Mouse (Mus musculus) kidney, adult 11 months (tissue): ENCODE measurements at regions not wholly inside any gene's neighbourhood (a gene's known extent, or its start where the extent isn't known, plus 50 kb on each side); places are given as distances from the start of the nearest gene placed in this dataset.

Experiments
- DNase-seq: peaks from one replicate; pipeline ENCODE4 v3.0.0; 2022

DNA sequence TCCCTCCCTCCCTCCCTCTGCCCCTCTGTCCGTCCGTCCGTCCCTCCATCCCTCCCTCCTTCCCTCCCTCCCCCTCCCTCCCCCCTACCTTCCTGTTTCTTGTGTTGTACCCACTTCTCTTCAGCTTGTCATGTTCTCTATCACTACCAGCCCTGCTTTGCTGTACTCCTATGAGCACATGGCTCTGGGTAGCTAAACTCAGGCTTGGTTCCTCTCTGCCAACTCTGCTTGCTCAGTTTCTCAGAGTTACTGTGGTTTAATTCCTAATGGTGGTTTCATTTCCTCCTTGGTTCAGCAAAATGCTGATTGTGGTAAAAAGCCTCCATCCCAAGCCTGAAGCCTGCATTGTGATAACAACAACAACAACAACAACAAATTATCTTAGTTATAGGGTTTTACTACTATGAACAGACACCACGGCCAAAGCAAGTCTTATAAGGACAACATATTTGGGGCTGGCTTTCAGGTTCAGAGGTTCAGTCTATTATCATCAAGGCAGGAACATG lies 279.5 kb upstream of the Zfp703 start:
- no peak for DNase-seq

DNA sequence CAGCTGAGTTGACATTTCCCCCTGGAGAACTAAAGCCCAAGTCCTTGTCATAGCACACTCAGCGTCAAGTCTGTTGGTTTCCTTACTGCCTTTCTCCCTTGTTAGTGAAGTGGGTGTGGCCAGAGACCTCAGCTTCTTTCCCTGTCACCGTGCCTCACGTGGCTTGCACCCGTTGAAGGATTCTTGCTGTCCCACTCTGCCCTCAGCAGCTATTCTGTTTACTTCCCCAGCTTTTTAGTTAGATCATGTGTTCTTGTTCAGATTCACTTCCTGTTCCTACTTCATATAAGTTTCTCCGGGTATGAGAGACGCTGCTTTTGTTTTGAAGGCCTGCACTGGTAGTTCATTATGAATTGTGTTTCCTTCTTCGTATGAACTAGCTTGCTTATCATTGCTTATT lies 278.5 kb upstream of the Zfp703 start:
- DNase-seq = peak; percentile 9

DNA sequence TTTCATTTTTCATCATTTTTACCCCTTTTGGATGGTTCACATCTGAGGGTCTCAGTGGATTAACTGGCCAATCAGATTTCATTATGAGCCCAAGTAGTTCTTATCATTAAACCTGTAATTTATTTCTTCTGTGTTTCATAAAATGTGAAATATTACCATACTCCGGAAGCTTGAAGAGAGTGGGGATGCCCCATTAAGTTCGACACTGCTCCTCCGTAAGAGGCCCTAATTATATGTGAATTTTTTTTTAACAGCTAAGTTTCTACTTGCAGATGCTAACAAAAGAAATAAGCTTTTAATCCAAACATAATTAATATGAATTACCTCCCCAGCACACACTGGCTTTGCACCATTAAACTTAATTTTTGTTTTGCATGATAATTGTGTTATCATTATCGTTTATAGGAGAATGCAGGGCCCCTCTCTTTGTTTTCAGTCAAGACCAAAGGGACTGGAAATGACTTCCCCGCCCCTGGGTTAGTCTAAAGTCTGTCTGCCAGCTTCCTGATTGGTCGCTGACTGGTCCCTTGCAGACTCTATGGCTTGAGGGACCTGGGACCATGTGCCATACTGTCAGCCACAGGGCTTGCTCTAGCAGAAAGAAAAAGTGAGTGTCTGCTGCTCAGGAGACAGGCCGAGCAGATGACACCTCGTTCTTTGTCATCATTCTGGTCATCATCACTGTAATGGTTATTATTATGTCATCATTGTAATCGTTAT lies 270.9 kb upstream of the Zfp703 start:
- no peak for DNase-seq

DNA sequence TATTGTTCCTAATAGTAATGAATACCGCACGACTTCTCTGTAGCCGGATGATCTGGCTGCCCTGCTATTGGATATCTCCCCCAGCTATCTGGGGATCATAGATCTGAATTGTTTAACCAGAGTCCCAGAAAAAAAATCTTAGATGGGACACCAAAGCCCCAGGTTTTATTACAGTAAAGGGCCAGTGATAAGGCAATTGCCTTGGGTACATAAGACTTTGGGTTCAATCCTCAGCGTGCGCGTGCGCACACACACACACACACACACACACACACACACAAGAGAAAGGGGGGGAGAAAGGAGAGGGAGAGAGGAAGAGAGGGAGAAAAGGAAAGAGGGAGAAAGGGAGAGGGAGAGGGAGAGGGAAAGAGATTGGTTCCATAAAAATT lies 270.4 kb upstream of the Zfp703 start:
- no peak for DNase-seq

DNA sequence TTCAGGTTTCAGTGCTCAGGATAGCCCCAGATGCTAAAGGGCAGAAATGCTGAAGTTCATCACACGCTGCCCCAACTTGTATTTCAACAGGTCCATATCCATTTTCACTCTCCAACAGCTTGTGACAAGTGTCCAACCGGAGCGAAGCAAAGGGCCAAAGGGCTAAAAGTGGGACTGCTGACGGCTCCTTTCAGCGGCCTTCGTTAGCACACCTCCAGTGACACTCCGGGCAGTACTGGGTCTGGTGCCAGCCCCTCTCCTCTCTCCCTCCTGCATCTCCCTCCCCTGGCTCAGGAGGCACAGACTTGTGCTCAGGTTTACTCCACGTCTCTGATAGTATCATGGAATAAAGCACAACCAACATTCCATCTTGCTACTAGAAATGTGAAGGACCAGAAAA lies 263.3 kb upstream of the Zfp703 start:
- peak; percentile 4 for DNase-seq

DNA sequence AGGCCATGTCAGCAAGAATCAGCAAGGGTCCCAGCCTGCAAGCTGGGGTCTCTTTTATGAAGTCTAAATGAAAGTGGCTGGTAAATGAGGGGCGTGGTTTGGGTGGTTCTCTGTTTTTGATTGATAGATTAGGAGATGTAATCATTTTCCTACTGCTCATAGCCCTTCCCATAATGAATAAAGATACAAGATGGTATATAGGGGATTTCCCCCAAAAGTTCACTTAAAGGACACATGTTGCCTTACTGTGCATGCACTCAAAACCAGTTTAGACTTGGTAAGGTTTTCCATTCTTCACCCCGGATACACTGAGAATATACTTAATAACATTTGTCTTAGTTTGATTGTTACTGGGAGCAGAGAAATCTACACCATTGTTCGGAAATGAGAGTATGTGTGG lies 262.4 kb upstream of the Zfp703 start:
- DNase-seq = no peak

DNA sequence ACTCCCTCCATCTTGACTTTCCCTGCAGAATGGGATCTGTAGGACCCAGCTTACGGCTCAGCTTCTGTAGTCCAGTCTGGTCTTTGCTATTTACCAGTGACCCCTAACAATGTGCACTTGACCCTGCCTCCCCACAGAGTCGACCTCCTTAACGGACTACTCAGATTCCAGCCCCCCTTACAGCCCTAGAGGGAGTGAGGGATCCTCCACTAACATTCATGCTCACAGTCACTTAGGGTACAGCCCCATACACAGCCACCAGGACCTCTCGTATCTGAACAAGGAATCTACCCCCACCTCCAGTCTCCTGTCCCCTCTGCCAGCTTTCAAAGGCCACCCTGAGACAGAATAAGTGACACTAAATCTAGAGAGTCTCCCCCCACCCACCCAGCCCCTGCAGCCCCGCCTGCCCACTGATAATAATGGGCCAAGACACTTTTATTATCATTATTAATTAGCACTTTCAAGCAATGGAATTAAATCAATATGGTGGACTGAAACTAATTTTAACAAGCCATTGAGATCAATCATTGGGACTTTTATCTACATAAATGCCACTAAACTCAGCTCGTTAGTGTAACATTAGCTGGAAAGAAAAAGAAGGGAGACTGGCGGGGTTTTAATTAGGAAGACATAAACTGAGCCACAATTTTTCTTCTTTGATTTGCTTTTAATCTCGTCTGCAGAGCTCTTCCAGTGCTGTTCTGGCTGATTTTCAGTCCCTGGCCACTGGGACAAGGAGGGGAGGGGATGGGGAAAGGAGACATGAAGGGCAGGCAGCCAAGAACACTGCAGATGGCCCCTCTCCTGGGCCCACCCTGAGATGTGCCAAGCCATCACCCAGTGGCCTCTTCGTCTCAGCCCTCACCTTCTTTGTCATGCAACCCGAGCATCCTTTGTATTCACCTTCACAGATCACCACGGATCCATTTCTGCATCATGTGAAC lies 258.4 kb upstream of the Zfp703 start:
- DNase-seq = no peak

DNA sequence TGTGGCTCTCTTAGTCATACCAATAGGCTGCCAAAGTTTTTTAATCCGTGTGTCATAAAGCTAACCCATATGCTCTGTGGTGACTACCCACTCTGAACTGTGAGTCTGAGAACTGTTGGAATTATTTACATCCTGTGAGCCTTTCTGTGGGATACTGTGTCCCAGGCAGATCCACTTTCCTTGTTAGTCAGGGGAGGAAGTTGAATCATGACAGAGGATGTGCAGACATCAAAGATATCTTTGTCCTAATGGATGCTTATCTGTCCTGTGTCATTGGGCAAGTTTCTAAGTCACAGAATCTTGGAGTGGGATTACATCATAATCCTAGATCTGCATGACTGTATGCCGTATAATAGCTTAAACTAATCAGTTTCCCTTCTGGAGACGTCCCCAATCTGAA lies 254.4 kb upstream of the Zfp703 start:
- DNase-seq = no peak

DNA sequence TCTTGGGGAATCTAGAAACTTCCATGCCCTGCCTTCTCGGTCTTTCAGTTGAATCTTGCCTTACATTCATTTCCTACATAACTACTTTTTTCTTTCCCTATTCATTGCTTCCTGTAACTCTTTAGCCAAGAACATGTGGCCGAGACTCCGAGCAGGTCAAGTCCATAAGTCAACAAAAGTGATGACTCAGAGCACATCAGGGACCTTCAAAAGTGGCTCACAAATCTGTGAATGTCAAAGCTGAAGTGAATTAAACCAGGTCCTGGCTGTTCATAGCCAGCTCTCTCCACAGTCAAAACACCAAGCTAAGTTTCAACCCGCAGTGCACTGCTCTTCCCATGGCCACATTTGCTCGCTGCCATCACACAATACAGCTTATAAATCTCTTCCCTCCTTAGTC lies 252.5 kb upstream of the Zfp703 start:
- DNase-seq = no peak

DNA sequence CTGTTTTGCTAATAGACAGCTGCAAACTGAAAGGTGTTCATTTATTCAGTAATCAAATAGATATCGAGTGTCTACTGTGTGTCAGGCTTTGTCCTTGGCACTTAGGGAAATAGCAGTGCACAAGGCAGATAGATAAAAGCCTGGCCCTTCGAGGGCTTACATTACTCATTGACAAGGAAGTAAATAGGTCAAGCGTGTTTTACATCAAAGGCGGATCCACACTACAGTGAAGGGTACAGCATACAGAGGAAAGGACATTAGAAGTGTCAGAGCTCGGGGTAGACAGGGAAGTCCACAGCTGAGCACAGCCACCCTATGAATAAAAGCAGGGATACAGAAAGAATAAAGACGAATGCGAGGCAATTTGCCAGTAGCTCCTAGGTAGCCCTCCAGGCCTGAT lies 251.6 kb upstream of the Zfp703 start:
- no peak for DNase-seq

DNA sequence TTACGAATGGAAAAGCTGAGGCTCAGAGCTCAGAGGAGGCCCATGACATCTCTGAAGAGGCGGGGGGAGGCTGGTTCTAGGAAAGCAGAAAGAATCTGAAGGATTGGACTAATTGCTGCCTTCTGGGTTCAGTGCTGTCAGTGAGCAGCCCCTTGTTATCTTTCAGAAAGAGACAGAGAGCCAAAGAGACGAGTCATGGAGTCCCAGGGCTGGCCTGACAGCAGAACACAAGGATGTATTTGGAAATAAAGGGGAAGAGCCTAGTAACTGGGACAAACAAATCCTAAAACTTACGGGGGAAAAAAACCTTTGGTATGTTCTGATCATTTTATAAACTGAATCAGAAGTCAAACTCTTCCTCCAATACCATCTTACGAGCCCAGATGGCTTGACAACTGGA lies 247.8 kb upstream of the Zfp703 start:
- DNase-seq = no peak

DNA sequence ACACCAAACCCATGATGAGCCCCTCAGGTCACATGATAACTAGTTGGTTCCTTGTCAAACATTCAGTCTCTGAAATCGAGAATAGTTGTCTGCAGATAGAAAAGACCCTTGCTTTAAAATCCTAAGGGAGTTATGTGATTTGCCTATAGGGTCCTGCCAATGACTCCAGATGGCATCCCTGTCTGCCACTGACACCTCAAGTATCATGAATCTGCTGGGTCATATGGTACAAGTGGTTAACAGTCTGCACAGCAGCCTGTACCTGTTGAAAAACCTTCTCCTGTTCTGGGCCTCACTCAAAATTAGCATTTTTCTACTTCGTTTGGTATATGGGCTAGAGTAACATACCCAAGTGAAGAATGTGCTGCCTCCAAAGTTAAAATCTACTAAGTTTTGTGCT lies 246.0 kb upstream of the Zfp703 start:
- no peak for DNase-seq

DNA sequence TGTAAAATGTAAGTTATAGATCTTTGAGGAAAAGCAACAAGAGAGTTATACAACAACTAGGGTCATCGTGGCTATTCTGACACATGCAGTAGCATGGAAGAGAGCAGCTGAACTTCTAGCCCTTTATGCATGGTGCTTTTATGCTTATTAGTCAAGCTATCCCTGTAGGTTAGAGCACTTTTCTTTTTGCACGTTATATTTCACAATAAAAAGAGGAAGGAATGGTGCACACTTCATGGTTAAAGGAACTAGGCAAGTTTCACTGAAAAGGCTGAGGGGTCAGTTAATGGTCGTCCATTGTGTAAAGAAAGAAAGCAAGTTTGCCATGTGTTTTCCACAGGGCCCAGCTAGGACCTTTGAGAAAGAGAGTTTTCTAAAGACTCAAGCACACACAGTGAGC lies 232.7 kb upstream of the Zfp703 start:
- no peak for DNase-seq

DNA sequence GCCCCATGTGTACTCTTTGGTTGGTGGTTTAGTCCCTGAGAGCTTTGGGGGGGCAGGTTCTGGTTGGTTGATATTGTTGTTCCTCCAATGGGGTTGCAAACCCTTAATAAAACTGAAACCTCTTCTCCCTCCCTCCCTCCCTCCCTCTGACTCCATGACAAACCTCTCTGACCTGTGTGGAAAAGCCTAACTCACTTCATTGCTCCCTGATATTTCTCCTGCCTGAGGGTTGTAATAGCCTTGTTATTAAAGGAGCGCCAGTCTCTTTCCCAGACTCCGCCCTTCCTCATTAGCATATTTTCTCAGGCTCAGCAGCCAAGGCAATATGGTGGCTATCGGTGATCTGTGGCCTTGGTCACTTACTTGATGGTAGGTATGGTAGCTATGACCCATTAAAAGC lies 230.3 kb upstream of the Zfp703 start:
- no peak for DNase-seq

DNA sequence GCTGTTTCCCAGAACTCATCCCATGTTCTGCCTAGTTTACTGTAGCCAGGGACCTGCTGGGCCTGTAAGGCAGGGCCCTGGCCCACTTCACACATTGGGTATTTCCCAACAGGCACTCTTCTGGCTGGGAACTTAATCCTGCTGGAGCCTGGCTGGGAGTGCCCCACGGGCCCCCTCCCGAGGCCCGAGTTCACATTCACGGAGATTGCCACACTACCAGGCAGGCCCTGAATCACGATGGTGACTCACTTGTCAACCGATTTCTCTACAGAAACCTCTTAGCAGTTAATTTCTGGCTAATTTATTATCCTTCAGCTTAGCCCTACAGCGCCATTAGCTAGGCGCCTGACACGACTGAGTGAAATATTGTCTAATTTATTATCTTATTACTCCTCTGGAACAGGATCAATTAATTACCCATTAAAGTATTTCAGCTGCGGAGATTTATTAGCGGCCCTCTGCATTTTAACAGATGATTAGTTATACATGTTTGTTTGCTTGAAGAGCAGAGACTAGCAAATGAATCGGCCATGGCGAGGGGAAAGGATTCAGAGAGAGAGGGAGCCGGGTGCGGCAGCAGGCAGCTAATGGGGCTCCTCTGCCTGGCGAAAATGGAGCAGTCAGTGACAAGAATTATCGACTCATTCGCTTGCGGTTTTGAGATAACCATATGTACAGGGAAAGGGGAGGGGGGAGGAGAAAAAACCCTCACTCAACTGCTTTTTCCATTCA lies 229.7 kb upstream of the Zfp703 start:
- peak; percentile 3 for DNase-seq

DNA sequence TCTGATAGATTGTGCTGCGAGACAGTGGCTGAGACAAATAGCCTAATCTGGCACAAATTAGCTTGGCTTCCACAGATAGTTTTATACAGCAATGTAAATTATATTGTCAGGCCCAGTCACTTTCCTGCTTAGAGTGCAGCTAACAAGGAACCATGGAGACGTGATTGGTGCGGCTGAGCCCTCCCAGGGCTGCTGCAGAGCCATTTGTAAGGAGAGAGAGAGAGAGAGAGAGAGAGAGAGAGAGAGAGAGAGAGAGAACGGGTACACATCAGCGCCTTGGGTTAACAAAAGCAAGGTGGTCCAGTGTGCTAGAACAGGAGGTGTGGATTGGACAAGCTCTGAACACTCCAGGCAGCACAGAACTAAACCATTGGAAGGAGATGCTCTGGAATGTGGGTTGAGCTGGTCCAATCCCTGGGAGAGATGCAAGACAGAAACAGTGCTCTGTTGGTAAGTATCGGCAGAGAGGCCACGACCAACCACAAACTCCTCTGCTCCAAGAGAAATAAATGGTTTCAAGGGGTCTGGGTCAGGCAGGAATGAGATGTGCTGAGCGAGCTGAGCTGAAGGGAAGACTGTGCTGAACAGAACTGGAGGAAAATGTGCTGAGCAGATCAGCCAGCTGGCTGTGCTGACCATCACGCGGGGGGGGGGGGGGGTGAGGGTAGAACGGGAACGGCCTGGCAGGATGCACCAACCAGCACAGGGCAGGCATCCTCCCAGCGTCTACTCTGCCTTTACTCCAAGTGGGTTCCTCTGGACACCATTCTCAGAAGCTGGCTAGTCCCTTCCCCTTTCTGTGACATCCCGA lies 228.8 kb upstream of the Zfp703 start:
- DNase-seq = no peak

DNA sequence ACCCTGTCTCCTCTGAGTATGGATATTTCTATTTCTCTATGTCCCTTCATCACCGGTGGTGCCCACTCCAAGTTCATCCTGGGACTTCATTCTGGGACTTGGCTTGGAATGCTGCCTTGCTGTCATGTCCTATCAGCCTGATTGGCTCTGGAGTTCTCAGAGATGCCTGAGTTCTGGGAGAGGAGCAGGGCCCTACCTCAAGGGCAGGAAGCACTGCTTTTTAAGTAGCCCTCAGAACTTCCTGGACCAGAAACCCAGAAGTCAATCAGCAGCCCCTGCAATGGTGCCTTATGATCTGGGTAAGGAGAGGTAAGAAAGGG lies 228.2 kb upstream of the Zfp703 start:
- no peak for DNase-seq

DNA sequence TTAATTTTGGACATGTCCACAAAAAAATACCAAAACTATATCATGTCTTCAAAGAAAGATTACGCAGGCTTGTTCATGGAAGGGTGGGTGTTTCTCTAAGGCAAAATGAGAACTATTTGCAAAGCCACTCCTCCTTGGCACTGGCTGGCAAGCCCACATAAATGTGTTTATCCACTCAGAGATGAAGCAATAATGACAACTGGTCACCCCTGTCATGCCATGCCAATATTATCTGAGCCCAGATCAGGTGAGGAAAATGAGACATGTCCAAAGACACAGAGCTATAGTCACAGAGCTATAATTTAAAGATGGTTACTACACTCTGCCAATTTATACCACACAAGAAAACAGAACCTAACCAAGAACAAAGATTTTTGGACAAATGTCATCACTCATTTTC lies 227.0 kb upstream of the Zfp703 start:
- DNase-seq = no peak

DNA sequence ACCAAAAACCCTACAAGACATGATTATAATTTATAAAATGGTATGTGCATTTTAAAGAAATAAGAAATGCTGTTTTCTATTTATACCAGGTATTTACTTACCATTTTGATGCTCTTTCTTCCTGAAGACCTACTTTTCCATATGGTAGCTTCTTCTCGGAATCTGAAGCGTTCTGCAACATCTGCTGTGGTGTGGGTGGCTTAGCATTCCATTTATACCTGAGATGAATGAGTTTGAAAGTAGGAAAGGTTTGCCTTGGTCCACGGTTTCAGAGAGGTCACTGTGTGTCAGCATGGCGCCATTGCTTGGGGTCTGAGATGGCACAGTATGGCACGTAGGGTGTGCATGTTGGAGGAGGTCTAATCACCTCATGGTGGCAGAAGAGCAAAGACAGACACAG lies 225.5 kb upstream of the Zfp703 start:
- no peak for DNase-seq

DNA sequence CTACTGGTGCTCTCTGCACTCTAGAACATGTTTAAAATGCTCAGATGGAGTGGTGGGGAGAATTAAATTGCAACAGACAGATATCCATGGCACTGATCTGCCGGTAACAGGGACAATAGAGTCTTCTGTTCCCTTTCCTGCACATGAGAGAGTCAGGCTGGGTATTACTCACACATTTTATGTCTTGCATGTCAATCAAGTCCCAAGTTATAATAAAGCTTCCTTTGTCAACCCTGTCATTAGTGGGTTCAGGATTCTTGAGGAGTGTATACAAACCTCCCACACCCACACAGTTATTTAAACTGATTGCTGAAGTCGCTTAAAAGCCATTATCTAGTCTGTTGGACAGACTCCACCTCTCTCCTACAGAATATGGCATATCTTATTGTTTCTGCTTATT lies 220.7 kb upstream of the Zfp703 start:
- DNase-seq = no peak

DNA sequence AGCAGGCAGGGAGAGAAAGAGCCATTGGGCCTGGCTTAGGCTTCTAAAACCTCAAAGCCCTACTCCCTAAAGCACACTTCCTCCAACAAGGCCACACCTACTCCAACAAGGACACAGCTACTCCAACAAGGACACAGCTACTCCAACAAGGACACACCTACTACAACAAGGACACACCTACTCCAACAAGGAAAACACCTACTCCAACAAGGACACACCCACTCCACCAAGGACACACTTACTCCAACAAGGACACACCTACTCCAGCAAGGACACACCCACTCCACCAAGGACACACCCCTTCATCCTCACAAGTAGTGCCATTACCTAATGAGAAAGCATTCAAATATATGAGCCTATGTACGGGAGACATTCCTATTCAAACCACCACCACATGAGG lies 216.4 kb upstream of the Zfp703 start:
- DNase-seq = no peak

DNA sequence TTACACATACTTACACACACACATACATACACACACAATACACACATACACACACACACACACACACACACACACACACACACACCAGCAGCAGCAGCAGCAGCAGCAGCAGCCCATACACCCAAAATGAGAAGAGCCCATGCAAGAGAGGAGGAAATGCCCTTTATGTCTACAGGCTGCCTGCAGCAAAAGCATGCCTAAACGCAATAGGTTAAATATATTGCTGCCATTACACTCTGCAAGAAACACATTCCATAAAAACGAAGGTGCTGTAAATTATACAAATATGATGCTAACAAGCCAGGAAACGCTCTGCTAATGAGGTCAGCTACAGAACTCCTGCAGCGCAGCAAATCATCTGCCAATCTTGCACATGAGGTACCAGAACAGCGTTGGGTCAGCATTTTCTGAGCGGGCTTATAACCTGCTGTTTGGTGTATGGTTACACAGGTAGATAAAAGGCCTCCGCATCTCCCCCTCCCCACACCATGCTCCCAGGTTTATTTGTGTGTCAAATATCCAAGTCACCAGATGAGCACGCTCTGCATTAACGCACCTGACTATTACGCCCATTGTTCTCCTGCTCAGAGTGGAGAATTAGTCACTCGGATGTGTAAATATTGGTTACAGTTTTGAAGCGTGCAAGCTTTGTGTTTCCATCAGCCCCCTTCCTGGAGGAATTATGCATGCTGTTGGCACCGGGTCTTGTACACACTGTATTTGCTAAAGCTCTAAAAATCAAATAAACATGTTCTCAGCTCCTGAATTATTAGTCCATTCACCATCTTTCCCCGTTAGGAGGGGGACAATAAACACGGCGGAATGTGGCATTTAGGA lies 214.0 kb upstream of the Zfp703 start:
- no peak for DNase-seq
